Mouse (Mus musculus): ENCODE measurements around the gene Rnf150. TPM values are rescaled to one million over a fixed set of nuclear protein-coding genes. Genes with fewer than 3 reads are reported as not detected.

Rnf150 gene
- polyA plus RNA-seq, 1 experiment from 2014 or later, result 2.4 TPM

DNA sequence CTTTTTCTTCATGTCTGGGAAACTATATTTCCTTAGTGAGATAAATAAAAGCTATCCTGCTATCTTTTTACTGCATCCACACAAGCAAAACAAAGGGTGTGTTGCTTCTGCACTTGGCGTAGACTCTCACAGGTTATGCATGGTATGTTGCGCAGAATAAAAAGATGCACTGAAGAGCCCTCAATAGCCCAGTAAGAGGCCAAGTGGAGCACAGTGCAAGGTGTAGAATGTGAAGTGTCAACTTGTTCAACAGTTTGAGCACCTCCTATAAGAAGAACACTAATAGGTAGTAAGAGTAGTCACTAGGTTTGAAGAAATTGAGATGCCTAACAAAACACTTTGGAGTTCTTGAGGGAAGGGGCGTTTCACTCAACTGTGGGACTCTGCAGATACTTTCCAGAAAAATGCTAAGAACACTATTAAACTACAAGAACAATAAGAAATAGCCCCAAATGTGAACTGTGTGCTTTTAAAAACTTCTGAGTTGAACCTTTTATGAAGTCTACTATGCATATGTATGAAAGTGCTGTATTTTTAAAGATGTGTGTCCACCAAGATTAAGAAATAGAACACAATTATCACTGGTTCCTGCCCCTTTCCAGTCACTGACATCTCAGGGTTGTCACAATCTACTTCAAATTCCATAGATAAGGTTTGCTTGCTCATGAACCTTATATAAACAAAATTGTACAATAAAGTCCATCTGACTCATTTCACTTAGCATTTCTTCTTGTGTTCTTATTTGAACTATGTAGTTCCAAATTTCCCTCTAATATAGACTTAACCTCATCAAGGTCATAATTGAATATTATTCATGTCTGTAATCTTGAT lies 34.7 kb downstream of the Rnf150 start:
- H3K9me3 ChIP-seq (ENCODE audit: control insufficient read depth, low read length), result no peaks in the 10 kb centered on the region
- ATAC-seq (ENCODE audit: low FRiP score, low TSS enrichment), result no peak
- no peak overlapping the region for H3K4me2 ChIP-seq (ENCODE audit: low read length)
- 89% methylated on average over 3 of the region's 3 CpGs for WGBS
- no peaks in the 10 kb centered on the region for H3K36me3 ChIP-seq (ENCODE audit: control insufficient read depth, insufficient read depth, low read length)
- H3K9ac ChIP-seq (replicated peaks; ENCODE audit: low read length), result no peak overlapping the region
- H3K27me3 ChIP-seq (ENCODE audit: control insufficient read depth, insufficient read depth, low read length), result no peaks in the 10 kb centered on the region
- no peaks in the 10 kb centered on the region for H3K4me1 ChIP-seq (ENCODE audit: control insufficient read depth, insufficient read depth, low read length)
- H3K4me3 ChIP-seq (replicated peaks; ENCODE audit: low read depth, low read length), result no peak overlapping the region
- no peak overlapping the region for H3K27ac ChIP-seq (replicated peaks; ENCODE audit: low read depth, low read length)
- no peak for DNase-seq

DNA sequence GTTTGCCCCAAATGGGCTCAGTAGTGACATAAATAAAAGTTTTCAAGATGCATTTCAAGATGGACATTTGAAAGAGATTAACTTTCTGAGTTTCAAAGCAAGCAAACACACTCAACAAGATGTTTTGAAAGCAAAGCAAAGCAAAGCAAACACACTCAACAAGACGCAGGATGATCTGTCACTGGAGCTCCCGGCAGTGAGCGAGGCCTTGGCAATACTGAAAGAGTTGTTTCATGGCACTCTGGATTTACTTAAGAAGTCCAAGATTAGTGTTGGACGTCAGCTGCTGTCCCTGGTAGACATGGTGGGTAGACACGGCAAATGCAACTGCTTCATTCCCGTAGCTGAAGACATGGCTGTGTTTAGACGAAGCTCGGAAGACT lies 35.3 kb downstream of the Rnf150 start:
- H3K27me3 ChIP-seq (ENCODE audit: control insufficient read depth, insufficient read depth, low read length), result no peaks in the 10 kb centered on the region
- no peak overlapping the region for H3K4me2 ChIP-seq (ENCODE audit: low read length)
- no peaks in the 10 kb centered on the region for H3K9me3 ChIP-seq (ENCODE audit: control insufficient read depth, low read length)
- WGBS, result 88% methylated on average over 8 of the region's 8 CpGs
- no peak for ATAC-seq (ENCODE audit: low FRiP score, low TSS enrichment)
- H3K4me1 ChIP-seq (ENCODE audit: control insufficient read depth, insufficient read depth, low read length), result no peaks in the 10 kb centered on the region
- no peak overlapping the region for H3K9ac ChIP-seq (replicated peaks; ENCODE audit: low read length)
- no peak for DNase-seq
- H3K4me3 ChIP-seq (replicated peaks; ENCODE audit: low read depth, low read length), result no peak overlapping the region
- H3K36me3 ChIP-seq (ENCODE audit: control insufficient read depth, insufficient read depth, low read length), result no peaks in the 10 kb centered on the region
- no peak overlapping the region for H3K27ac ChIP-seq (replicated peaks; ENCODE audit: low read depth, low read length)

DNA sequence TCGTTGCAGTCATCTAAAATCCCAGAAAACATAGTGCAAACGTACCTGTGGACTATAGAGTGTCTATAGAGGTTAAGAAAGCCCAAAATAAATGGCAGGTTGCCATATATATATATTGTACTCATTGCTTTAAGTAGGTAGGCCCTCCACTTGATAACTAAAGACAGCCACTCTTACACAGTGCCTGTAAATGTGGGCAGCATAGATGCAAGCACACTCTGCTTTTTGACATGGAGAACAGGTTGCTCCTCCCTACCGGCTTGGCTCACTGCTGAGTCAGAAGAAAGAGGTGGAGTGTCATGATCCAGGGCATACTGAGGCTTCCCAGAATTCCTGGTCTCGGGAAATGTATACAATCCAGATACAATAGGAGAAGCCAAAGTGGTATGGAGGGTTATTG lies 37.8 kb downstream of the Rnf150 start:
- no peaks in the 10 kb centered on the region for H3K9me3 ChIP-seq (ENCODE audit: control insufficient read depth, low read length)
- ATAC-seq (ENCODE audit: low FRiP score, low TSS enrichment), result no peak
- H3K9ac ChIP-seq (replicated peaks; ENCODE audit: low read length), result no peak overlapping the region
- no peak overlapping the region for H3K4me3 ChIP-seq (replicated peaks; ENCODE audit: low read depth, low read length)
- H3K27me3 ChIP-seq (ENCODE audit: control insufficient read depth, insufficient read depth, low read length), result no peaks in the 10 kb centered on the region
- DNase-seq, result no peak
- H3K4me2 ChIP-seq (ENCODE audit: low read length), result no peak overlapping the region
- H3K27ac ChIP-seq (replicated peaks; ENCODE audit: low read depth, low read length), result no peak overlapping the region
- no peaks in the 10 kb centered on the region for H3K36me3 ChIP-seq (ENCODE audit: control insufficient read depth, insufficient read depth, low read length)
- 0 out of 2 replicates have a peak, but pooled peaks cover 2% of the 10 kb centered on the region for H3K4me1 ChIP-seq (ENCODE audit: control insufficient read depth, insufficient read depth, low read length)
- 87% methylated on average over 4 of the region's 4 CpGs for WGBS

DNA sequence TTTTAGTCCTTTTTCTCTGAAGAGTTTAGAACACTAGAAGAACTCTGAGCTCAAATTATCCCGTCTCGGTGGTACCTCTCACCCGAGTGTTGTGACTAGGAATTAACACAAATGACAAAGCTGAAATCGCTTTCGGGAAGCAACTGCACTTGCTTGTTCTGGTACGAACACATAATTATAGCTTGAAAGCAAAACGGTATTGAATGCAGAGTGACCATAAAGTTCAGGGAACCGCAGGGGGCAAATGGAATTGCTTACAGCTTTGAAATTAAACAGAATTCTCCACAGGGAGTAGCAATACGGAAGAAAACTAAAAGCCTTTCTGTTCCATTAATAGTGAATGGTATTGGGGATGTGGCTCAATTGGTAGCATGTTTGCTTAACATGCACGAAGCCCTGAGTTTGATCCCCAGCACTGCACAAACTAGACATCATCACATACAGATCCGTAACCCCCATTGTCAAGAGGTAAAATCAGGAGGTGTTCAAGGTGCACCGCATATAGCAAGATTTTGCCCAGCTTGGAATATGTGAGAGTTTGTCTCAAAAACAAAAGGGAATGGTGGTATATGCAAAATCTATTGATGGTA lies 38.5 kb downstream of the Rnf150 start:
- peak; percentile 23 for DNase-seq

DNA sequence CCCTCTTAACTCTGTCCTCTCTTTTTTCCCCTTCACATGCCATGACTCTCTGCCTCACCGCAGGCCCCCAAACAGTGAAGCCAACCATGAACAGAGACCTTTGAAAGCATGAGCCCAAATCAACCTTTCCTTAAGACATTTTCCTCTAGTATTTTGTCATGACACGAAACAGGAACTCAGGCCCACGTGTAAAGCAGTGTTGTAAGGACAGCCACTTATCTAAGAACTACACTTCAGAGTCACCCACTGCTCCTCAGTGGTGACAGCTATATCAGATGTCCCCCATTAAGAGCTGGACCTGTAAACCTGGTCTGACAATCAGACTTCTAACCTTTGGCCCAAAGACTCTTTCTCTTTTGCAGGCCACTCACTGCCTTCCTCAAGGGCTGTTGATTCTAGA lies 40.3 kb downstream of the Rnf150 start:
- Histone ChIP-seq H3K4me1 (ENCODE audit: control insufficient read depth, insufficient read depth, low read length) (0 out of 2 replicates have a peak, but pooled peaks cover 2% of the 10 kb centered on the region), H3K27me3 (ENCODE audit: control insufficient read depth, insufficient read depth, low read length) (no peaks in the 10 kb centered on the region), H3K27ac (replicated peaks; ENCODE audit: low read depth, low read length) (no peak overlapping the region), H3K4me3 (replicated peaks; ENCODE audit: low read depth, low read length) (no peak overlapping the region), H3K9ac (replicated peaks; ENCODE audit: low read length) (no peak overlapping the region), H3K4me2 (ENCODE audit: low read length) (no peak overlapping the region), H3K9me3 (ENCODE audit: control insufficient read depth, low read length) (no peaks in the 10 kb centered on the region), H3K36me3 (ENCODE audit: control insufficient read depth, insufficient read depth, low read length) (no peaks in the 10 kb centered on the region)
- ATAC-seq (ENCODE audit: low FRiP score, low TSS enrichment) (no peak), DNase-seq (no peak)
- WGBS, result 78% methylated on average over 3 of the region's 3 CpGs

More for the DNA sequence above, 38.5 kb downstream of the Rnf150 start:
- 73% methylated on average over 12 of the region's 12 CpGs for WGBS
- Histone ChIP-seq H3K4me3 (replicated peaks; ENCODE audit: low read depth, low read length) (no peak overlapping the region), H3K36me3 (ENCODE audit: control insufficient read depth, insufficient read depth, low read length) (no peaks in the 10 kb centered on the region), H3K27me3 (ENCODE audit: control insufficient read depth, insufficient read depth, low read length) (no peaks in the 10 kb centered on the region), H3K27ac (replicated peaks; ENCODE audit: low read depth, low read length) (no peak overlapping the region), H3K4me1 (ENCODE audit: control insufficient read depth, insufficient read depth, low read length) (0 out of 2 replicates have a peak, but pooled peaks cover 2% of the 10 kb centered on the region), H3K9me3 (ENCODE audit: control insufficient read depth, low read length) (no peaks in the 10 kb centered on the region), H3K4me2 (ENCODE audit: low read length) (no peak overlapping the region), H3K9ac (replicated peaks; ENCODE audit: low read length) (no peak overlapping the region)
- no peak for ATAC-seq (ENCODE audit: low FRiP score, low TSS enrichment)

DNA sequence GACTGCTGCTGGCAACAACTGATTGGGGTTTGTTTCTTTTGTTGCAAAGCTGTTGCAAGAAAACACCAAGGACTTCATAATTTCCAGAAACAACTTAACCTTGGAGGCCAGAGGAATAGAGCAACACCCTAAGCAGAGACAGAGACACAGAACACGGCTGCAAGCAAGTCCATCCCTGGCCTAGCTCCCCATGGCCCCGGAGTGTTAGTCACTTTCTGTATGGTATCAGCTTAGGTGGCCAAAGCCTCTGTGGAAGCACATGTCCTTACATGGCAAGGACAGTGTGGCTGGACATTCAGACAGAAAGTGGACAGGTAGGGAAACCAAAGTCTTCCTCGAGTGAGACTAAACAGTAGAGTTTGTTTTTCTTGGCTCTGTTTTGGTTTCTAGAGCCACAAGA lies 44.1 kb downstream of the Rnf150 start:
- H3K4me2 ChIP-seq (ENCODE audit: low read length), result no peak overlapping the region
- H3K9ac ChIP-seq (replicated peaks; ENCODE audit: low read length), result no peak overlapping the region
- DNase-seq (no peak), ATAC-seq (ENCODE audit: low FRiP score, low TSS enrichment) (no peak)
- H3K36me3 ChIP-seq (ENCODE audit: control insufficient read depth, insufficient read depth, low read length), result no peaks in the 10 kb centered on the region
- H3K27me3 ChIP-seq (ENCODE audit: control insufficient read depth, insufficient read depth, low read length), result no peaks in the 10 kb centered on the region
- H3K4me3 ChIP-seq (replicated peaks; ENCODE audit: low read depth, low read length), result no peak overlapping the region
- 0 out of 2 replicates have a peak, but pooled peaks cover 2% of the 10 kb centered on the region for H3K4me1 ChIP-seq (ENCODE audit: control insufficient read depth, insufficient read depth, low read length)
- H3K9me3 ChIP-seq (ENCODE audit: control insufficient read depth, low read length), result no peaks in the 10 kb centered on the region
- no peak overlapping the region for H3K27ac ChIP-seq (replicated peaks; ENCODE audit: low read depth, low read length)
- WGBS, result 93% methylated on average over 3 of the region's 3 CpGs

DNA sequence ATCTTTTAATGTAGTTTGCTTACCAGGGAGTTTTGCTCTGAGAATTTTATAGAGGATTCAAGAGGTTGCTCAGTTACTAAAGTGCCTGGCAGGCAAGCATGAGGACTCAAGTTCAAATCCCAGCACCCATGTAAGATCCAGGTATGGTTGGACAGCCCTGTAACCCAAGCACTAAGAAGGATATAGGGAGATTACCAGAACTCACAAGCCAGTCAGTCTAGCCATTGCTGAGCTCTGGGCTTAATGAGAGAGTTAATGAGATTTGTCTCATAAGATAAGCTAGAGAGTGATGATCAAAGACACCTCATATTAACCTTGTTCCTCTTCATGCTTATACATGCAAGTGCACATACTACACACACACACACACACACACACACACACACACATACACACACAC lies 48.3 kb downstream of the Rnf150 start:
- Histone ChIP-seq H3K27me3 (ENCODE audit: control insufficient read depth, insufficient read depth, low read length) (no peaks in the 10 kb centered on the region), H3K27ac (replicated peaks; ENCODE audit: low read depth, low read length) (no peak overlapping the region), H3K4me1 (ENCODE audit: control insufficient read depth, insufficient read depth, low read length) (no peaks in the 10 kb centered on the region), H3K9ac (replicated peaks; ENCODE audit: low read length) (no peak overlapping the region), H3K36me3 (ENCODE audit: control insufficient read depth, insufficient read depth, low read length) (no peaks in the 10 kb centered on the region), H3K9me3 (ENCODE audit: control insufficient read depth, low read length) (no peaks in the 10 kb centered on the region), H3K4me2 (ENCODE audit: low read length) (no peak overlapping the region), H3K4me3 (replicated peaks; ENCODE audit: low read depth, low read length) (no peak overlapping the region)
- no peak for DNase-seq
- ATAC-seq (ENCODE audit: low FRiP score, low TSS enrichment), result no peak

DNA sequence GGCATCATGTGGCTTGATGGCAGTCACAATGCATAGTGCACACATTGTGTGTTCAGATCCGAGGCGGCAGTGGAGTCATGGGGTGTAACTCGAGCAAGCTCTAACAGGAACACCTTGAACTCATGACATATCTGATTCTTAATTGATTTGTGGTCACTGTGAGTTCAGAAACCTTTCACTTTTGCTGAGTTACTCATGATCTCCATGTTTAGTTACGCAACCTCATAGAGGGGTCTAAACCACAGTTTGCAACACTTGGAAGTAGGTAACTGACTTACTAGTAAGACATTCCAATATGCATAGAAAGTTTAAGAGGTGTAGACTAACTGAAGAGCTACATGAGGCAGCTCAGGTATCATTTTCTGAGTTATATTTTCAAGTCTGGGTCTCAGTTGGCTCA lies 49.1 kb downstream of the Rnf150 start:
- Histone ChIP-seq H3K27ac (replicated peaks; ENCODE audit: low read depth, low read length) (no peak overlapping the region), H3K27me3 (ENCODE audit: control insufficient read depth, insufficient read depth, low read length) (no peaks in the 10 kb centered on the region)
- no peak for DNase-seq

DNA sequence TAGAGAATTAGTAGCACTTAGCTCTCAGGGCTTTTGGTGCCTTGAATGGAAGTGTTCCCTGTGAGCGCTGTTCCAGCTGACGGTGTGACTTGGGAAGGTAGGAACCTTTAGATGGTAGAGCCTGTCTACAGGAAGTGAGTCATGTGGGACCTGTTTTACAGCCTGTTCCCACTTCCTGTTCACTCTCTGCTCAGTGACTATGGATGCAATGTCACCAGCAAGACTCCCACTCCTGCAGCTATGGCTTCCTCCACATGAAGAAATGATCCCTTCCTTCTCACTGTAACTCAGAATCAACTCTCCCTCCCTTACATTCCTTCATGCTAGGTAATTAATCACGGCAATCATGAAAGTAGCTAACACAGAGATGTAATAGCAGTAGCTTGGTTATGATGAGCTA lies 51.4 kb downstream of the Rnf150 start:
- no peak overlapping the region for H3K27ac ChIP-seq (replicated peaks; ENCODE audit: low read depth, low read length)
- no peaks in the 10 kb centered on the region for H3K36me3 ChIP-seq (ENCODE audit: control insufficient read depth, insufficient read depth, low read length)
- no peaks in the 10 kb centered on the region for H3K27me3 ChIP-seq (ENCODE audit: control insufficient read depth, insufficient read depth, low read length)
- H3K4me2 ChIP-seq (ENCODE audit: low read length), result no peak overlapping the region
- no peaks in the 10 kb centered on the region for H3K9me3 ChIP-seq (ENCODE audit: control insufficient read depth, low read length)
- no peak overlapping the region for H3K4me3 ChIP-seq (replicated peaks; ENCODE audit: low read depth, low read length)
- no peak overlapping the region for H3K9ac ChIP-seq (replicated peaks; ENCODE audit: low read length)
- H3K4me1 ChIP-seq (ENCODE audit: control insufficient read depth, insufficient read depth, low read length), result 0 out of 2 replicates have a peak, but pooled peaks cover 3% of the 10 kb centered on the region
- 96% methylated on average over 3 of the region's 3 CpGs for whole genome bisulfite sequencing
- ATAC-seq (ENCODE audit: low FRiP score, low TSS enrichment) (no peak), DNase-seq (no peak)

More for the DNA sequence above, 49.1 kb downstream of the Rnf150 start:
- H3K4me2 ChIP-seq (ENCODE audit: low read length), result no peak overlapping the region
- no peak overlapping the region for H3K9ac ChIP-seq (replicated peaks; ENCODE audit: low read length)
- H3K9me3 ChIP-seq (ENCODE audit: control insufficient read depth, low read length), result no peaks in the 10 kb centered on the region
- H3K4me1 ChIP-seq (ENCODE audit: control insufficient read depth, insufficient read depth, low read length), result no peaks in the 10 kb centered on the region
- H3K4me3 ChIP-seq (replicated peaks; ENCODE audit: low read depth, low read length), result no peak overlapping the region
- ATAC-seq (ENCODE audit: low FRiP score, low TSS enrichment), result no peak
- WGBS, result 86% methylated on average over 4 of the region's 4 CpGs
- H3K36me3 ChIP-seq (ENCODE audit: control insufficient read depth, insufficient read depth, low read length), result no peaks in the 10 kb centered on the region

All from midbrain, embryonic 14.5 days (tissue).